Mouse (Mus musculus) forelimb bud, embryonic 11.5 days (tissue): Measurements from ENCODE around the gene Vmn1r74.
"Not testable (repeated sequence)": the region's sequence is repeated elsewhere in the genome, so short reads cannot be mapped to it uniquely, and the experiment has no call there.

ENCODE experiments used
- DNase-seq: peaks from one replicate; pipeline ENCODE4 v3.0.0-alpha.2; 2012; ENCODE audit warnings: low read depth, low spot score

Gene Vmn1r74

DNA sequence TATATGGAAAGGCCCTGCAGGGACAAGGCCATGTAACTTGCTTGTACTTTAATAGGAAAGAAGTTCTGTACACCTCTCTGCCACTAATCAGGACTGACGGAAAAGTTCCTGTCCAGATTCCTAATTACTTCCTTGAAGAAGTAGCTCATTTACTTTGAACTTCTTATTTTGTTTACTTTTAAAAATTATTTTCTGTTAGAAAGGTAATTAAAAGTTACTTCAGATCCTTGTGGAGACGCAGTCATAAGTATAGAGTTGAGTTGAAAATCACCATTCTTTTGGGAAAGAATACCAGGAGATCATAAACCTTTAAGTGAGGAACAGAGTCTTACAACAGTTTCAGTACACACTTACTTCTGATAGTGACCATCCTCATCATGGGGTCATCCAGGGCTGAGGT, at the start of gene Vmn1r74:
Gene Vmn1r74 (plus strand): TSS at position 301 of the 400 bp plus-strand sequence.
- no peak for DNase-seq

DNA sequence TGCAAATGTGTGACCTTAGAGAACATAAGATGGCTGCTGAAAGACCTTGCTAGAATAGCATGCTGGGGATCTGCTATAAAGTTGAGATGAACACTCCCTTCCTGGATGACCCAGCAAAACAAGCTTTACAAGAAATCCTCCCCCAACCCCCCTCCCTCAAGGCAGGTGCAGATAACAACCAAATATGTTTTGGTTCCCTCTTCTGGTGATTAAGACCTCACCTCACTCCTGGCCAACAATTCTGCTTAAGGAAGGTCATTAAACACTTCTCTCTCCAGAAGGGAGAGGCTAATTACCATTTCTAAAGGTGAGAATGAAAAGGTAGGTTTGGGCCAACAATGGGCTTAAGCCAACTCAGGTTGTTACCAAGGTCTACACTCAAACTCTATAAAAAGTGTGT, 20.0 kb upstream of the Vmn1r74 start:
- DNase-seq = no peak

DNA sequence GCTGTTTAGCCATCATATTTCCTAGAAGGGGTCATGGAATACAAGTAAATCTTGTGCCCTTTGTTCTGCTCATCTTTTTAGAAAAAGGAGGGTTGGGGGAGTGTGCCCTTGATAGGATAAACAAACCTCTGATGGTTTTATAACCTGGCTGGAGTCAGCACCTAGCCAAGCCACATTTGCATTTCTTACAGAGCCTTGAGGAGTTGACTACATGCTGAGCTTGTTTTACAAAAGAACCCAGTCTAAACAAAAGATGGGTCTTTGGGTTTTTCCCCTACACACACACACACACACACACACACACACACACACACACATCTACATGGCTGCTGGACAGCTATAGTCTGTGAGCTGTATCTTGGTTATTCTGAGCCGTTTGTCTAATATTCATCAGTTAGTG, 11.6 kb upstream of the Vmn1r74 start:
- no peak for DNase-seq

DNA sequence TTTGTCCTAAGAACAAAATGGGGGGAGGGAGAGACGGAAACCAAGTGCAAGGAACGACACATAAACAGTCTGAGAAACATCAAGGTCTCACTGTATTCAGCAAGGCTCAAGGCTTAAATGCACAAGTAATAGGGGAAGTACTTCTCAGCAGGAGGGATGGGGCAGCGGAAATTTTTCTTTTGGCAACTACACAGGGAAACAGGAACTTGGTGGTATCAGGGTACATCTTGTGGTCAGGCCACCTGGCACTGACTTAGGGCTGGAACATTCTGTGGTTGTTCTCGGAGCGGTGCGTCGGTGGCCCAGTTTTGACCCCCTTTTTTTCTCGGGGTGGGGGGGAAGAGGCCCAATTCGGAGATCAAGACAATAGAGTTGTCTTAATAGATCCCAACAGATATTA, 10.5 kb upstream of the Vmn1r74 start:
- DNase-seq = not testable (repeated sequence)

DNA sequence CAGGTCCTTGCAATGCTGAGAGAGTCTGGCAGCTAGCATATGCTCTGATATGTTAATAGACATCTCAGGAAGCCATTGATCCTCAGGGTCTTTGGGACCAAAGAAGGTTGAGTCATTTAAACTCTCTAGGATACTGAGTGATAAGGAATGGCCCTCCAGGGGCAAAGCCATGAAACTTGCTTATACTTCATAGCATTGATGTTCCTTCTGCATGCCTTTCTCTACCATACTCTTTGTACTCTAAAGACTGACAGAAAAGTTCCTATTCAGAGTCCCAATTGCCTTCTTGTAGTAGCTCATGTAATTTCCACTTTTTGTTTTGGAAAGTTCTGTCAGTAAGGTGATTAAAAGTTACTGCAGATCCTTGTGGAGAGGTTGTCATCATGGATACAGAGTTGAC, 40.5 kb downstream of the Vmn1r74 start, which contains the start of gene Vmn1r75:
Gene Vmn1r75 (plus strand): TSS at position 301 of the 400 bp plus-strand sequence.
- DNase-seq = no peak
